Mouse (Mus musculus) intestine, embryonic 14.5 days (tissue): ENCODE results near the gene Ddx19b. TPM values are rescaled to one million over a fixed set of nuclear protein-coding genes. Genes with fewer than 3 reads are reported as not detected.
"Not testable (repeated sequence)": the region's sequence is repeated elsewhere in the genome, so short reads cannot be mapped to it uniquely, and the experiment has no call there.

ENCODE experiments used
- ATAC-seq: fragments of 200-750 bp; cut with Nextera tagmentation; replicated peaks from 2 replicates; pipeline ENCODE4 v1.8.0; 2017; ENCODE audit warnings: low read depth, moderate number of reproducible peaks, moderate TSS enrichment, moderate library complexity; ENCODE audit not compliant: low FRiP score, low TSS enrichment
- DNase-seq: peaks from one replicate; pipeline ENCODE4 v3.0.0-alpha.2; 2018; ENCODE audit warnings: low spot score
- H3K27ac ChIP-seq: fragments of 300-500 bp; sonication (generic); 2 replicates; pipeline ENCODE4 v1.5.1; 2014; ENCODE audit warnings: low read depth, mild to moderate bottlenecking, control low read depth
- H3K27me3 ChIP-seq: fragments of 300-500 bp; sonication (generic); replicated peaks from 2 replicates; pipeline ENCODE4 v1.6.1; 2014; ENCODE audit warnings: low read length, control low read depth; ENCODE audit not compliant: control insufficient read depth, insufficient read depth
- H3K36me3 ChIP-seq: fragments of 300-500 bp; sonication (generic); 2 replicates; pipeline ENCODE4 v1.6.1; 2014; ENCODE audit warnings: low read length, control low read depth; ENCODE audit not compliant: control insufficient read depth, insufficient read depth
- H3K4me1 ChIP-seq: fragments of 300-500 bp; sonication (generic); replicated peaks from 2 replicates; pipeline ENCODE4 v1.6.1; 2014; ENCODE audit warnings: low read length, control low read depth, mixed read lengths; ENCODE audit not compliant: control insufficient read depth, insufficient read depth
- H3K4me2 ChIP-seq: fragments of 300-500 bp; sonication (generic); 2 replicates; pipeline ENCODE4 v1.6.1; 2014; ENCODE audit warnings: low read length
- H3K4me3 ChIP-seq: fragments of 300-500 bp; sonication (generic); 2 replicates; pipeline ENCODE4 v1.5.1; 2014; ENCODE audit warnings: low read depth, low read length, control low read depth, mixed read lengths
- H3K9ac ChIP-seq: fragments of 300-500 bp; sonication (generic); 2 replicates; pipeline ENCODE4 v1.6.1; 2014; ENCODE audit warnings: mild to moderate bottlenecking, low read length
- H3K9me3 ChIP-seq: fragments of 300-500 bp; sonication (generic); 2 replicates; pipeline ENCODE4 v1.6.1; 2016; ENCODE audit warnings: low read length, control low read depth; ENCODE audit not compliant: control insufficient read depth
- WGBS: fragments of 180-500 bp; shearing (Covaris S2); extraction: QIAGEN DNeasy Blood & Tissue Kit; methylation state at CpG from one replicate; pipeline ENCODE4 v1.1.7; 2014; 5-methylcytosine and 5-hydroxymethylcytosine counted together
- polyA plus RNA-seq: library from polyadenylated mRNA; unstranded; fragments of >200 nt; fragmentation: Nextera tagmentation; extraction: Ambion mirVana; gene quantifications from 2 replicates; pipeline ENCODE4 v1.2.1, GENCODE M21; 2014

Gene Ddx19b
- polyA plus RNA-seq, 1 experiment from 2014 or later = 7.0 TPM

- Histone ChIP-seq H3K36me3 (peaks cover 89% of the 10 kb centered on the region), H3K4me3 (no peak overlapping the region), H3K9me3 (no peaks in the 10 kb centered on the region), H3K9ac (no peak overlapping the region), H3K27me3 (no peaks in the 10 kb centered on the region), H3K27ac (no peak overlapping the region), H3K4me1 (no peaks in the 10 kb centered on the region), H3K4me2 (no peak overlapping the region)
- ATAC-seq (no peak), DNase-seq (no peak)
- 86% methylated on average over 8 of the region's 8 CpGs for WGBS
Measured at GRCm38 (mm10) chr8:110987805-110988744, 43.5 kb downstream of the Ddx19b start.

DNA sequence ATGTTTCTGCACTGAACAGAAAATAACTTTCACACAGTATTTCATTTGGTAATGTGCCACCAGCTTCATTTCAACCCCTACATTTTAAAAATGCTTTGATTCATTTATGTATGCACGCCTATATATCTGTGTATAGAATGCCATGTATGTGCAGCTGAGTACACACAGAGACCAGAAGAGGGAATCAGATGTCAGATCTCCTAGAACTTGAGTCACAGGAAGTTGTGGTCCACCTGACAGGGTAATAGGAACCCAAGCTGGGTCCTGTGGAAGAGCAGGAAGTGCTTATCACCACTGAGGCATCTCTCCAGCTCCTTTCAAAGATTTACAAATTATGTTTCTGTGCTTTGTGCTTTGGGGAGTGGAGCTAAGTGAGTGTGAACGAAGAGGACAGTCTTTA, 50.2 kb downstream of the Ddx19b start:
- Histone ChIP-seq H3K4me2 (no peak overlapping the region), H3K4me1 (no peaks in the 10 kb centered on the region), H3K9ac (no peak overlapping the region), H3K36me3 (peaks cover 75% of the 10 kb centered on the region), H3K4me3 (no peak overlapping the region), H3K9me3 (no peaks in the 10 kb centered on the region), H3K27ac (no peak overlapping the region), H3K27me3 (no peaks in the 10 kb centered on the region)
- DNase-seq = no peak
- 89% methylated on average over 2 of the region's 2 CpGs for WGBS
- no peak for ATAC-seq

GRCm38 (mm10) chr8:110977987-110978386, 53.6 kb downstream of the Ddx19b start:
- H3K27ac ChIP-seq, H3K4me2 ChIP-seq, ATAC-seq, DNase-seq, H3K9ac ChIP-seq, H3K4me3 ChIP-seq, H3K27me3 ChIP-seq, H3K4me1 ChIP-seq, H3K9me3 ChIP-seq: not testable (repeated sequence)
- peaks cover 59% of the 10 kb centered on the region for H3K36me3 ChIP-seq
- WGBS = 89% methylated on average over 2 of the region's 2 CpGs

DNA sequence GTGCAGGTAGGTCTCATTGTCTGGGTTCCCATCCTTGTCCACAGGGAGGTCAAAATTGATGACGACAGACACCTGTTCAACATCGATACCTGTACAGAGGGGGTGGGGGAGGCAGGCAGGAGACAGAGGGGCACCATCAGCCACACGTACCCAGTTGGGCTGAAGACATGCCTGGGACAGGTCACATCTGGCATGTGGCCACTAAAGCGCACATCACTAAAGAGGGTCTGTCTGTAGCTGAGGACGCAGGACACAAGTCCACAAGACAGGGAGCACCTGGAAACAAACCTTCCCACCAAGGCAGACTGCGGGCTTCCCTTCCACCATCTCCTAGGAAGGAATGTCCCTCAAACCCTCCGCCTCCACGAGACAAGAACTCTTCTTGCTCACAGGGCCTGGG, 55.0 kb downstream of the Ddx19b start:
- H3K36me3 ChIP-seq = peaks cover 52% of the 10 kb centered on the region
- not testable (repeated sequence) for H3K9me3 ChIP-seq, H3K4me1 ChIP-seq, ATAC-seq, H3K4me2 ChIP-seq, H3K27ac ChIP-seq, H3K27me3 ChIP-seq, H3K9ac ChIP-seq, DNase-seq, H3K4me3 ChIP-seq
- 97% methylated on average over 8 of the region's 8 CpGs for WGBS

DNA sequence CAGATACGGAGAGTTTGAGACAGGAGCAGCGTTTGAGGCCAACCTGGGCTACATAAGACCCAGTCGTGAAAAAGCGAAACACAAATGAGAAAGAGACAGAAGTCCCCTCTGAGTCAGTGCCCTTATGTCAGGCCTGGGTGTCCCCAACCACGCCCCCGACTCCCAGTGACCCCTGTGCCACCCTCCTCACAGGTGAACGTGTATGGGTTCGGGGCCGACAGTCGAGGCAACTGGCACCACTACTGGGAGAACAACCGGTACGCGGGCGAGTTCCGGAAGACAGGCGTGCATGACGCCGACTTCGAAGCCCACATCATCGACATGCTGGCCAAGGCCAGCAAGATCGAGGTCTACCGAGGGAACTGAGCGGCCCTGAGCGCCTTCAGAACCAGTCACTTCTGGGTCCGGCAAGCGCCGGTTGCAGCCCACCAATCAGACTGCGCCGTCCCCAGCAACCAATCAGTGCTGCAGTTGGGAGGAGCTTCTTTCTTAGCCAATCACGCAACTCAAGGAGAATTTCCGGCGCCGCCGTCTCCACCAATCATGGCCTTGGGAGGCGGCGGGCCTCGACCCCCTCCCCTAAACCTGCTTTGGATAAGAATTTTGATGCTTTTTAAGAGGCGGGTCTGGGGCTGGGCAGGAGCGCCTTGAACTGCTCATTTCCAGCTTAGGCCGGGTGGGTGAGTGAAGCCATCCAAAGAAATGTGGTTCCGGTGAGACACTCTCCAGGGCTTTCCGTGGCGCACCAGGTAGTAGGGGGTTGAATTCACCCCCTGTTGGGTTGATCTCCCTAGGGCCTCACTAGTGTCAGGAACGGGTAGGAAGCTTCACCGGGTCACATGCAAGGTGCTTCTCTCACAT, 61.4 kb downstream of the Ddx19b start:
- no peaks in the 10 kb centered on the region for H3K9me3 ChIP-seq
- peak overlapping the region; percentile 48 for H3K9ac ChIP-seq
- H3K4me2 ChIP-seq = peak overlapping the region; percentile 67
- peak; percentile 91 for DNase-seq
- 9% methylated on average over 45 of the region's 45 CpGs for WGBS
- 0 out of 2 replicates have a peak, but pooled peaks cover 3% of the 10 kb centered on the region for H3K4me1 ChIP-seq
- peaks cover 43% of the 10 kb centered on the region for H3K36me3 ChIP-seq
- H3K4me3 ChIP-seq = peak overlapping the region; percentile 46
- no peak overlapping the region for H3K27ac ChIP-seq
- H3K27me3 ChIP-seq = no peaks in the 10 kb centered on the region
- peak; percentile 96 for ATAC-seq

GRCm38 (mm10) chr8:110967326-110967725, 64.2 kb downstream of the Ddx19b start:
- 85% methylated on average over 9 of the region's 9 CpGs for WGBS
- ATAC-seq (no peak), DNase-seq (no peak)
- no peaks in the 10 kb centered on the region for H3K9me3 ChIP-seq
- 0 out of 2 replicates have a peak, but pooled peaks cover 3% of the 10 kb centered on the region for H3K4me1 ChIP-seq
- H3K27me3 ChIP-seq = no peaks in the 10 kb centered on the region
- H3K9ac ChIP-seq = no peak overlapping the region
- no peak overlapping the region for H3K4me3 ChIP-seq
- H3K4me2 ChIP-seq = no peak overlapping the region
- H3K36me3 ChIP-seq = peaks cover 38% of the 10 kb centered on the region; the same call in 1 of the 2 replicates
- H3K27ac ChIP-seq = no peak overlapping the region

DNA sequence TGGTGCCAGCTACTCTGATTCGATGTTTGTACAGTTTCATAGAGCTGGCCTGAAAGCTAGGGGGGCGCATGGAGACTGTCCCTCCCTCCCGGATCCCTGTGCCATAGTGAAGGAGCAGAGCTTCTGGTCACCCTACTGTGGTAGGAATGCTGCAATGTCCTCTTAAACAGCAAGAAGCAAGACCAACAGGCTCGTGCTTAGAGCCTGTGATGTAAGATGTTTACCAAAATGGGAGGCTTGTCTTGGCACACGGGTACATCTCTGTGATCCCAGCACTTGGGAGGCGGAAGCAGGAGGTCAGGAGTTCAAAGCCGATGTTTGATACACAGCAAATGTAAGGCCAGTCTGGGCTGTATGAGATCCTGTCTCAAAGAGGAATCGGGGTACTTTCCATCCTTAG, 65.0 kb downstream of the Ddx19b start:
- Histone ChIP-seq H3K4me1 (0 out of 2 replicates have a peak, but pooled peaks cover 3% of the 10 kb centered on the region), H3K27ac (no peak overlapping the region), H3K4me2 (no peak overlapping the region), H3K4me3 (no peak overlapping the region), H3K27me3 (no peaks in the 10 kb centered on the region), H3K9me3 (no peaks in the 10 kb centered on the region), H3K9ac (no peak overlapping the region), H3K36me3 (peaks cover 37% of the 10 kb centered on the region; the same call in 1 of the 2 replicates)
- DNase-seq = no peak
- ATAC-seq = no peak
- 78% methylated on average over 8 of the region's 8 CpGs for WGBS

DNA sequence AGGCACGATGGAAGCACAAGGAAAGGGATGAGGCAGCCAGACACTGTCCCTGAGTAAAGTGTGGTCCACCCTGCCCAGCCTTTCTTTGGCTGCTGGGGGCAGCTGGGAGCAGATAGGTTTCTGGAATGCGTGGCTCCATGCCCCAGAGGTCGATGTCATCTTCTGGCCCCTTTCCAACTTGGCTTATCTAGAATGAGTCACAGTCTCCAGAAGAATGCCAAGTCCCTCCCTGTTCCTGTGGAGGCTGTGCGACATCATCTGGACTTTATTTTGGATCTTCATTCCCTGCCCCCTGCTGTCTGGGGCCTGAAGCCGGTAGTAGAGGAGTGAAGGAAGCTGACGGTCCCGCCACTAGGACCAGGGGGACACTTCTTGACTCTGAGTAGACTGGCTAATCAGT, 66.0 kb downstream of the Ddx19b start:
- H3K9ac ChIP-seq = no peak overlapping the region
- no peak overlapping the region for H3K27ac ChIP-seq
- no peaks in the 10 kb centered on the region for H3K9me3 ChIP-seq
- WGBS = 55% methylated on average over 7 of the region's 7 CpGs
- no peak for ATAC-seq
- H3K36me3 ChIP-seq = peaks cover 35% of the 10 kb centered on the region; the same call in 1 of the 2 replicates
- DNase-seq = peak; percentile 55
- no peak overlapping the region for H3K4me3 ChIP-seq
- H3K4me2 ChIP-seq = no peak overlapping the region
- H3K27me3 ChIP-seq = no peaks in the 10 kb centered on the region
- H3K4me1 ChIP-seq = no peaks in the 10 kb centered on the region
